Mouse (Mus musculus) forebrain, embryonic 11.5 days (tissue): ENCODE results near the gene Nell1. TPM values are rescaled to one million over a fixed set of nuclear protein-coding genes. Genes with fewer than 3 reads are reported as not detected.

Source experiments
- ATAC-seq: fragments of 200-750 bp; cut with Nextera tagmentation; replicated peaks from 2 replicates; pipeline ENCODE4 v1.8.0; 2017; ENCODE audit warnings: moderate TSS enrichment; ENCODE audit not compliant: low FRiP score
- DNase-seq: peaks from one replicate; pipeline ENCODE4 v3.0.0-alpha.2; 2017; ENCODE audit warnings: low spot score
- H3K27ac ChIP-seq: fragments of 300-500 bp; sonication (generic); 2 replicates; pipeline ENCODE4 v1.5.1; 2014; ENCODE audit warnings: low read depth, low read length
- H3K27me3 ChIP-seq: fragments of 300-500 bp; sonication (generic); 2 replicates; pipeline ENCODE4 v1.6.1; 2014; ENCODE audit warnings: mild to moderate bottlenecking, low read length, mixed read lengths; ENCODE audit not compliant: control insufficient read depth, insufficient read depth
- H3K36me3 ChIP-seq: fragments of 300-500 bp; sonication (generic); 2 replicates; pipeline ENCODE4 v1.6.1; 2014; ENCODE audit warnings: mild to moderate bottlenecking, low read length, moderate library complexity, mixed read lengths; ENCODE audit not compliant: control insufficient read depth, insufficient read depth
- H3K4me1 ChIP-seq: fragments of 300-500 bp; sonication (generic); replicated peaks from 2 replicates; pipeline ENCODE4 v1.6.1; 2014; ENCODE audit warnings: low read length, mixed read lengths; ENCODE audit not compliant: control insufficient read depth, insufficient read depth
- H3K4me2 ChIP-seq: fragments of 300-500 bp; sonication (generic); 2 replicates; pipeline ENCODE4 v1.6.1; 2014; ENCODE audit warnings: low read depth, mild to moderate bottlenecking, low read length, moderate library complexity, mixed read lengths; ENCODE audit not compliant: severe bottlenecking
- H3K4me3 ChIP-seq: fragments of 300-500 bp; sonication (generic); 2 replicates; pipeline ENCODE4 v1.5.1; 2014; ENCODE audit warnings: low read depth, low read length
- H3K9ac ChIP-seq: fragments of 300-500 bp; sonication (generic); 2 replicates; pipeline ENCODE4 v1.6.1; 2014; ENCODE audit warnings: low read length
- H3K9me3 ChIP-seq: fragments of 300-500 bp; sonication (generic); 2 replicates; pipeline ENCODE4 v1.6.1; 2016; ENCODE audit warnings: low read length, mixed read lengths; ENCODE audit not compliant: control insufficient read depth
- WGBS: fragments of 180-500 bp; shearing (Covaris S2); extraction: QIAGEN DNeasy Blood & Tissue Kit; methylation state at CpG from one replicate; pipeline ENCODE4 v1.1.7; 2014; 5-methylcytosine and 5-hydroxymethylcytosine counted together
- polyA plus RNA-seq: library from polyadenylated mRNA; unstranded; fragments of >200 nt; fragmentation: Nextera tagmentation; extraction: Ambion mirVana; gene quantifications from 2 replicates; pipeline ENCODE4 v1.2.1, GENCODE M21; 2014

Nell1 gene
- polyA plus RNA-seq, 1 experiment from 2014 or later = 0.92 TPM

GRCm38 (mm10) chr7:50186306-50186705 lies 211.6 kb downstream of the Nell1 start:
- H3K9me3 ChIP-seq = no peaks in the 10 kb centered on the region
- DNase-seq (no peak), ATAC-seq (no peak)
- no peak overlapping the region for H3K4me2 ChIP-seq
- 94% methylated on average over 6 of the region's 6 CpGs for WGBS
- no peak overlapping the region for H3K27ac ChIP-seq
- H3K27me3 ChIP-seq = no peaks in the 10 kb centered on the region
- H3K36me3 ChIP-seq = no peaks in the 10 kb centered on the region
- H3K4me1 ChIP-seq = no peaks in the 10 kb centered on the region
- H3K4me3 ChIP-seq = no peak overlapping the region
- H3K9ac ChIP-seq = no peak overlapping the region

GRCm38 (mm10) chr7:50193955-50194354 lies 219.3 kb downstream of the Nell1 start:
- no peak overlapping the region for H3K4me2 ChIP-seq
- no peaks in the 10 kb centered on the region for H3K27me3 ChIP-seq
- H3K36me3 ChIP-seq = no peaks in the 10 kb centered on the region
- DNase-seq = no peak
- 92% methylated on average over 7 of the region's 7 CpGs for WGBS
- H3K9me3 ChIP-seq = no peaks in the 10 kb centered on the region
- H3K9ac ChIP-seq = no peak overlapping the region
- no peak overlapping the region for H3K27ac ChIP-seq
- no peaks in the 10 kb centered on the region for H3K4me1 ChIP-seq
- no peak for ATAC-seq
- H3K4me3 ChIP-seq = no peak overlapping the region

GRCm38 (mm10) chr7:50195080-50195611 lies 220.5 kb downstream of the Nell1 start:
- Histone ChIP-seq H3K4me2 (no peak overlapping the region), H3K9ac (no peak overlapping the region), H3K4me3 (no peak overlapping the region), H3K36me3 (no peaks in the 10 kb centered on the region), H3K27ac (no peak overlapping the region), H3K9me3 (no peaks in the 10 kb centered on the region), H3K4me1 (no peaks in the 10 kb centered on the region), H3K27me3 (no peaks in the 10 kb centered on the region)
- WGBS = 64% methylated on average over 3 of the region's 3 CpGs
- DNase-seq (no peak), ATAC-seq (no peak)

- WGBS = 74% methylated on average over 2 of the region's 2 CpGs
- DNase-seq = no peak
Observed at GRCm38 (mm10) chr7:50205268-50205667, 230.6 kb downstream of the Nell1 start.

GRCm38 (mm10) chr7:50210678-50211251 lies 236.1 kb downstream of the Nell1 start:
- H3K4me2 ChIP-seq = no peak overlapping the region
- no peak overlapping the region for H3K9ac ChIP-seq
- 59% methylated on average over 6 of the region's 6 CpGs for WGBS
- H3K27me3 ChIP-seq = no peaks in the 10 kb centered on the region
- H3K27ac ChIP-seq = no peak overlapping the region
- H3K36me3 ChIP-seq = no peaks in the 10 kb centered on the region
- no peaks in the 10 kb centered on the region; the same call in 1 of the 2 replicates for H3K9me3 ChIP-seq
- no peak for ATAC-seq
- H3K4me3 ChIP-seq = no peak overlapping the region
- DNase-seq = no peak
- no peaks in the 10 kb centered on the region for H3K4me1 ChIP-seq

More at GRCm38 (mm10) chr7:50205268-50205667, 230.6 kb downstream of the Nell1 start:
- Histone ChIP-seq H3K36me3 (no peaks in the 10 kb centered on the region), H3K27ac (no peak overlapping the region), H3K27me3 (no peaks in the 10 kb centered on the region), H3K9ac (no peak overlapping the region), H3K4me2 (no peak overlapping the region), H3K4me1 (no peaks in the 10 kb centered on the region), H3K4me3 (no peak overlapping the region), H3K9me3 (no peaks in the 10 kb centered on the region)
- no peak for ATAC-seq

- no peak for DNase-seq
- Histone ChIP-seq H3K27ac (no peak overlapping the region), H3K27me3 (no peaks in the 10 kb centered on the region), H3K9me3 (no peaks in the 10 kb centered on the region), H3K4me3 (no peak overlapping the region), H3K36me3 (no peaks in the 10 kb centered on the region), H3K4me1 (no peaks in the 10 kb centered on the region), H3K9ac (no peak overlapping the region), H3K4me2 (no peak overlapping the region)
- peak; percentile 78 for ATAC-seq
Observed at GRCm38 (mm10) chr7:50221849-50222248, 247.2 kb downstream of the Nell1 start.

GRCm38 (mm10) chr7:50226621-50227020 lies 252.0 kb downstream of the Nell1 start:
- H3K4me1 ChIP-seq = no peaks in the 10 kb centered on the region
- no peak for DNase-seq
- WGBS = 91% methylated on average over 2 of the region's 2 CpGs
- H3K36me3 ChIP-seq = no peaks in the 10 kb centered on the region
- H3K4me2 ChIP-seq = no peak overlapping the region
- no peak overlapping the region for H3K4me3 ChIP-seq
- H3K27ac ChIP-seq = no peak overlapping the region
- ATAC-seq = no peak
- H3K9ac ChIP-seq = no peak overlapping the region
- no peaks in the 10 kb centered on the region; the same call in 1 of the 2 replicates for H3K27me3 ChIP-seq
- H3K9me3 ChIP-seq = no peaks in the 10 kb centered on the region

GRCm38 (mm10) chr7:50228273-50228672 lies 253.6 kb downstream of the Nell1 start:
- no peak for ATAC-seq
- WGBS = 81% methylated on average over 4 of the region's 4 CpGs
- H3K4me3 ChIP-seq = no peak overlapping the region

GRCm38 (mm10) chr7:50241213-50241612 lies 266.5 kb downstream of the Nell1 start:
- WGBS = 86% methylated on average over 4 of the region's 4 CpGs
- ATAC-seq = no peak

More at GRCm38 (mm10) chr7:50228273-50228672, 253.6 kb downstream of the Nell1 start:
- Histone ChIP-seq H3K9ac (no peak overlapping the region), H3K27ac (no peak overlapping the region), H3K27me3 (no peaks in the 10 kb centered on the region; the same call in 1 of the 2 replicates), H3K9me3 (no peaks in the 10 kb centered on the region), H3K4me1 (no peaks in the 10 kb centered on the region), H3K36me3 (no peaks in the 10 kb centered on the region), H3K4me2 (no peak overlapping the region)
- no peak for DNase-seq

More at GRCm38 (mm10) chr7:50241213-50241612, 266.5 kb downstream of the Nell1 start:
- Histone ChIP-seq H3K9me3 (no peaks in the 10 kb centered on the region), H3K9ac (no peak overlapping the region), H3K27me3 (no peaks in the 10 kb centered on the region), H3K4me1 (no peaks in the 10 kb centered on the region), H3K36me3 (no peaks in the 10 kb centered on the region), H3K27ac (no peak overlapping the region), H3K4me3 (no peak overlapping the region), H3K4me2 (no peak overlapping the region)
- DNase-seq = no peak
